Mouse (Mus musculus): ENCODE data around the gene Cct6b.

GRCm38 (mm10) chr11:82683765-82684505 lies 80.2 kb downstream of the Cct6b start:
- no peak for TF ChIP-seq CTCF (IDR thresholded peaks at IDR 0.05; ENCODE audit: borderline replicate concordance, control insufficient read depth, extremely low read depth, insufficient read depth, low read length, poor library complexity)
- TF ChIP-seq POLR2A (IDR thresholded peaks at IDR 0.05; ENCODE audit: control insufficient read depth, extremely low read depth, insufficient read depth, low read length, poor library complexity) = no peak

All from thymus, adult 2 months (tissue).